Mouse (Mus musculus): Measurements from ENCODE around the gene Chrm3. TPM values are rescaled to one million over a fixed set of nuclear protein-coding genes. Genes with fewer than 3 reads are reported as not detected.
"Not testable (repeated sequence)": the region's sequence is repeated elsewhere in the genome, so short reads cannot be mapped to it uniquely, and the experiment has no call there.

The Chrm3 gene
- total RNA-seq, 2 experiments from 2014 or later = 0.20 to 0.74 TPM

DNA sequence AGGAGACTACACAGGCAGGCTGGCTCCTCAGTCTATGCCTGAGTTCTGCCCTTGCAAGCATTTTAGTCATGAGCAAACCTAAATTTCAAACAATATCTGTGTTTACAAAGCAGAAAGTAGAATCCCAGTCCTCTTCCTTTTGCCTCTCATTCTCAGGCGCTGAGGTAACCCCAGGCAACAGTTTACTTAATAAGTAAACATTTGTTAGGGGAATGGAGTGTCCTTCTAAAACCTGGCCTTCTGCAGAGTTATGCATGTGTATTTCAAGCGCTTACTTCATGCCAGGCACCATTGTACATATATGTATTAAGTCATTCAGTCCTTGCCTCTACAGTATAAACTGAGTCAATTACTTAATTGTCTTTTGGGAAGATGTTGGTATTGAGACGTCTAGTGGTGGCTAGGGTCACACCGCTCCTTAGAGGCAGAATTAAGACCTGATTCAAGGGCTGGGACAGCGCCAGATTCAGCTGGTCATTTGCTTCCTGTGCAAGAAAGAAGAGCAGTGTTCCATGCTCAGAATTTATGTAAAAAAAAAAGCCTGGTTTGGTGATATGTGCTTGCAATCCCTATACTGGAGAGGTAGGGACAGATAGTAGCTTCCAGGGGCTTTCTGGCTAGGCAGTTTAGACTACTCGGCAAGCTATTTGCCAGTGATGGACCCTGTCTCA lies 474.0 kb downstream of the Chrm3 start:
- Histone ChIP-seq H3K4me3 (no peak overlapping the region), H3K27ac (no peak overlapping the region)
- intact Hi-C loops (cut with DNase I) = loop anchor here (10.0 kb wide), 1 partner anchor 468 kb away; no protein-coding TSS in a partner anchor
- DNase-seq = no peak
- no peak for TF ChIP-seq CTCF (IDR thresholded peaks at IDR 0.05)

DNA sequence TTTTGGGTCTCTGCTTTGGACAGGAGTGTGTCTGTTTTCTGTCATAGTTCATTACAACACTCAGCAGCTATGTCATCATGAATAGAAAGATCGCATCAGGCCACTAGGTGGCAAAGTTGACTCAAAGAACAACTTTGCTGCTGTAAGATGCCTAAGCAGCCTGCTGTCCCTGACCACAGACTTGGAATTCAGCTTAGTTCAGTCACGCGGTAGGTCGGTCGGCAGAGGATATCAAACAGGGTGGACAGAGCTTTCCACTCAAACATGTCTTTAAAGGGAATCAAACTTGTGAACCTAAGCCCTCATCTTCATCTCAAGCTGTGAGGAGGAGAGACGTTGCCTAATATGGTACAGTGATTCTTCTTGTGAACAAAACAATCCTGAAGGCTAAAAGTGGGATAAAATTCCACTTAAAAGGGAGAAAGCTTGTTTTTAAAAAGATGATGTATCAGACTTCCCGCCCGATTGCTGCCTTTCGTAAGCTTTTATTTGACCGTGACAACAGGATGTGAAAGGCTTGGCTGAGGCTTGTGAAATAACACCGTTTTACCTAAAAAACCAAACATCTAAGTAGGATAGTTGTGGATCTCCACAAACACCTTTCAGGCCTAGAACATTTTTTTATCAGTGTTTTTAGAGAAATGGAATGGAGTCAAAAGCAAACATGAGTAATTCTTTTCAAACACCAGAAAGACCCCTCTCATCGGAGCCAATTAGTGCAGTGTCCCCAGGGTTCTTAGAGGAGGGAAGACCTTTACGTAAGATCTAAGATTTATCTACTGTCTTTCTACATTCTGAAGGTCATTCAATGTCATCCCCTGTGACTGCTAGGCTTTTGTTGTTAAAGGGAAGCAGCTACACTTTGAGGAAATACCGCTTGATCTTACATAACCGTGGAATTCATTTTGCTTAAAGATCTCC lies 478.0 kb downstream of the Chrm3 start:
- TF ChIP-seq CTCF (IDR thresholded peaks at IDR 0.05) = peak; percentile 76
- intact Hi-C loops (cut with DNase I) = loop anchor here (5.0 to 10.0 kb wide), 4 partner anchors 70 to 1680 kb away; no protein-coding TSS in a partner anchor
- DNase-seq = peak; percentile 69
- Histone ChIP-seq H3K27ac (peak overlapping the region; percentile 48; the same call in 1 of the 2 replicates), H3K4me3 (peak overlapping the region; percentile 32)

DNA sequence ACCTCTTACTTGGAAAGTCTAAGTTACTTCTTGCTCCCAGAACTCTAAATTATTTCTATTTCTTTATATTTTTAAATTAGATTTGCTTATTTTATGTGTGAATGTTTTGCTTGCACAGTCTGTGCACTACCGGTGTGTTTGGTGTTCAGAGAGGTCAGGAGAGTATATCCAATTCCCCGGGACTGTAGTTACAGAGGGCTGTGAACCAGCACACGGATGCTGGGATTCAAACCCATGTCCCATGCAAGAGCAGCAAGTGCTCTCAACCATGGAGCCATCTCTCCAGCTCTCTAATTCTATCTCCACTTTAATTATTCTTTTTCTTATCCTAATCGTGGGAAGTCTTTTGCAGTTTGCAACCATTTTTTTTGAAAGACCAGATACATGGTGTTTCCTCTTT lies 478.7 kb downstream of the Chrm3 start:
- intact Hi-C loops (cut with DNase I) = loop anchor here (5.0 to 10.0 kb wide), 4 partner anchors 70 to 1680 kb away; no protein-coding TSS in a partner anchor
- Histone ChIP-seq H3K27ac (no peak overlapping the region), H3K4me3 (no peak overlapping the region)
- DNase-seq = no peak
- TF ChIP-seq CTCF (IDR thresholded peaks at IDR 0.05) = no peak

DNA sequence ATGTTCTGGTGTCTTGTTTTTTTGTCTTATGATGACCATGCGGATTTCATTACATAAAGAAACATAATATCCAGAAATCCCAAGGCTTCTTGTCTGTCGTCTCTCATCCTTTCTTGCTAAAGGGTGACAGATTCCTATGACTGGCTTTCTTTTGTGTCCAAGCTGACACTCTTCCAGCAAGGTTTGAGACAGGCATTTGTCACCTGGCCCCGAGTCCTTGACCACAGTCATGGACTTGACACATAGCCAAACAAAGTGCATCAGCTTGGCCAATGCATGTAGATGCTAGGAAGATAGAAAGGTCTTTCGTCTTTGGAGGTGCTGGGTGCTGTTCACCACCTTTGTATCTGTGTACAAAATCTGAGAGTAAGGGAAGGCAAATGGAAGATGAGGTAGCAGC lies 480.2 kb downstream of the Chrm3 start:
- TF ChIP-seq CTCF (IDR thresholded peaks at IDR 0.05) = no peak
- DNase-seq = no peak
- Histone ChIP-seq H3K4me3 (no peak overlapping the region), H3K27ac (no peak overlapping the region)
- intact Hi-C loops (cut with DNase I) = loop anchor here (5.0 to 10.0 kb wide), 4 partner anchors 72 to 1682 kb away; no protein-coding TSS in a partner anchor

DNA sequence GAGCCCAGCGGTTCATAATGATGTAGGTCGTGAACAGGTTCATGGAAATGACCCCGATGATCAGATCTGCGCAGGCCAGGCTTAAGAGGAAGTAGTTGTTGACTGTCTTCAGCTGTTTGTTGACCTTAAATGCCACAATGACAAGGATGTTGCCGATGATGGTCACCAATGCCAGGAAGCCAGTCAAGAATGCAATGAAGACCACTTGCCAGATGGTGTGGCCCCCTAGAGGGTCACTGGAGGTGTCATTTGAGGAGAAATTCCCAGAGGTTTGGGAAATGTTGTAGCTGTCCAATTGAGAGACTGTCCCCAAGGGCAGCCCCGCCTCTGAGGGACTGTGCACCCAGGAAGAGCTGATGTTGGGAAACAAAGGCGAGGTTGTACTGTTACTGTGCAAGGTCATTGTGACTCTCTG lies 482.0 kb downstream of the Chrm3 start:
- DNase-seq = no peak
- H3K27ac ChIP-seq = no peak overlapping the region
- H3K4me3 ChIP-seq = no peak overlapping the region
- no peak for TF ChIP-seq CTCF (IDR thresholded peaks at IDR 0.05)
- intact Hi-C loops (cut with DNase I) = no loop called here

DNA sequence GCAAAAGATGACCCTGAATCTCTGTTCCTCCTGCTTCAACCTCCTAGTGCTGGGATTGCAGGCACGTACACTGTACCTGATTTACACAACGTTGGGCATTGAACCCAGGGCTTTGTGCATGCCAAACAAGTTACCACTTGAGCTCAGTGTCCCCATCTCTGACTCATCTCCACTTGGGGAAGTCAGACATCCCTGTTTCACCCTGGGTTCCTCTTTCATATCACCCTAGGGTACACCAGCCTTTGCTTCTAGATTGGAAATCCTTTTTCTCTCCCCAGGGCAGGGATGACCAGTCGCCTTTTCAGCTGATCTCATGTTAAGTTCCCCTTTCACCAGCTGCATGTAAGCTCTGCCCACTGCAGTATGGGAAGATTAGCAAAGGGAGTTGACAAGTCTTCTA lies 487.3 kb downstream of the Chrm3 start:
- intact Hi-C loops (cut with DNase I) = no loop called here
- no peak overlapping the region for H3K4me3 ChIP-seq
- no peak for DNase-seq
- no peak for TF ChIP-seq CTCF (IDR thresholded peaks at IDR 0.05)
- H3K27ac ChIP-seq = no peak overlapping the region

DNA sequence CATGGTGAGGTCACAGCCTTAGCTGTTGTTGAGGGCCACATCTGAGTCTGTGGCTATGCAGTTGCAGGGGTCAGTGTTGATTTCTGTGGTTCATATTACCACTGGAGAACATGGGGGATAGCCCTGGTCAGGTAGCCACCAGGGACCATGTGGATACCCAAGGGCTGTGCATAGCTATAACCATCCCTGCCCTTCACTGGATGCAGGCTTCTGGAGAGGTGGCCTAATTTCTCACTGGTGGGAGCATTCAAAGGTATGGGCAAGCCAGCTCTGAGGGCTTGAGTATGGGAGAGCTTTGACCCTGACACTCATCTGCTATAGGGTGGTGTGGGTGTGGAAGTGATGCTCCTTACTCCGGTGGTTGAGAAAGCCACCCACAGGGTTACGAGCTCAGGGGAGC lies 494.5 kb downstream of the Chrm3 start:
- intact Hi-C loops (cut with DNase I) = no loop called here
- Histone ChIP-seq H3K4me3 (no peak overlapping the region), H3K27ac (no peak overlapping the region)
- TF ChIP-seq CTCF (IDR thresholded peaks at IDR 0.05) = no peak
- DNase-seq = no peak

DNA sequence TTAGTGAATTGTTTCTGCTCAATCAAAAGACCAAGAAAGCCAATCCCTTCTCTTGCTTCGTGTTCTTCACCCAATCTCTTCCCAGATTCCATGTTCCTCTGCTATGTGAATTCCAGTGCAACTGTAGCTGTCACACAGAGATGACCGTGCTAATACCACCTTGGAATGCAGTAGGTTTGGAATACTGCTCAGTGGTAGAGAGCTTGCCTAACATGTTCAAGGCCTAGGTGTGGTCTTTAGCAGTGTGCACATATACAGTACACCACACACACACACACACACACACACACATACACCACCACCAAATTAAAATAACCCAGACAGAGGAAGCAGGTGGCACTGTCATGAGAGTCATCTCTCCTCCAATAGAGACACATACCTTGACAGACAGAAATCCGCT lies 513.1 kb downstream of the Chrm3 start:
- H3K4me3 ChIP-seq = no peak overlapping the region
- intact Hi-C loops (cut with DNase I) = loop anchor here (10.0 kb wide), 1 partner anchor 193 kb away; no protein-coding TSS in a partner anchor
- no peak for TF ChIP-seq CTCF (IDR thresholded peaks at IDR 0.05)
- no peak overlapping the region for H3K27ac ChIP-seq
- DNase-seq = no peak

DNA sequence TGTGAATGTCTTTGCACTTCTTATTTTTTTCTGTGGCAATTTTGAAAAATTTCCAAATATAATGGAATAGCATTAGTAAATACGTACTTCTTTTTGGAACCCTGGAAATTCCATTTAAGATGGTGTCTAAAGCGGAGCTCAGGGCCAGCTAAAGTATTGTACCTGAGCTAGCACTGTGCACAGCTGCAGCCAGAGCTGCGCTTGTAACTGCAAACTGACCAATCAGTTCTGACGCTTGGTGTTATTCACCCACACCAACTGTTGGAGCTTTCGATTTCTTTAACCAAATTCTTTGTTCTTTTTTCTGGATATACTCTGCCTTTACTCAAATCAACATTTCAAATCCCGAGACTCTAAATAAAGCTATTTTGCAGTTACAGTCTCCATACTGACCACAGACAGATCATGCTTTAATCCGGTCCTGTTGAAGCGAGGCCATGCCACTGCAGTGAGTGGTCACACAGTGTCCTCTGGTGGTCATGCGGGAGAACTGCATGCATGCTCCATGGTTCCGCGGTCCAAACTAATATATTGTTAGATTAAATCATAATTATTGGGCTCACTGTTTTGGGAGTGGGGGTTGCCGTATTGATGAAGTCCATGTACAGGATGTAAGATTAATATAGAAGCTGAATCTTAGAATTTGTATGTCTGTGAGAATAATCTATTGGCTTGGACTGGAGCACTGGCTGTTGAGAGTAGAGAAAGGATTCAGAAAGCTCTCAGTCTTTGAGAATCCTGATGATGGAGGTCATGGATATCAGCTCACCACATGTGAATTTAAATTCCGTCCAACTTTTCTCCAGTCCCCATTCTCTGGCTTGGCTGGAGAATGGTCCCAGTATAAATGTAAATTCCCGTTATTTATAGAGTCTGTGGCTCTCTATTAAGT lies 513.9 kb downstream of the Chrm3 start:
- no peak overlapping the region for H3K27ac ChIP-seq
- DNase-seq = peak; percentile 64
- intact Hi-C loops (cut with DNase I) = loop anchor here (10.0 kb wide), 1 partner anchor 192 kb away; no protein-coding TSS in a partner anchor
- no peak for TF ChIP-seq CTCF (IDR thresholded peaks at IDR 0.05)
- H3K4me3 ChIP-seq = peak overlapping the region; percentile 45

DNA sequence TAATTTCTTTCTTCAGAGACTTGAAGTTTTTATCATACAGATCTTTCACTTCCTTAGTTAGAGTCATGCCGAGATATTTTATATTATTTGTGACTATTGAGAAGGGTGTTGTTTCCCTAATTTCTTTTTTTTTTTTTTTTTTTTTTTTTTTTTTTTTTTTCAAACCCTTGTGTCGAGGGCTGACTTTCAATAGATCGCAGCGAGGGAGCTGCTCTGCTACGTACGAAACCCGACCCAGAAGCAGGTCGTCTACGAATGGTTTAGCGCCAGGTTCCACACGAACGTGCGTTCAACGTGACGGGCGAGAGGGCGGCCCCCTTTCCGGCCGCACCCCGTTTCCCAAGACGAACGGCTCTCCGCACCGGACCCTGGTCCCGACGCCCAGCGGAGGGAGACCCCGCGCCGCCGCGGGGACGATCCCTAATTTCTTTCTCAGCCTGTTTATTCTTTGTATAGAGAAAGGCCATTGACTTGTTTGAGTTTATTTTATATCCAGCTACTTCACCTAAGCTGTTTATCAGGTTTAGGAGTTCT lies 526.4 kb downstream of the Chrm3 start:
- H3K4me3 ChIP-seq; H3K27ac ChIP-seq; intact Hi-C loops (cut with DNase I): not testable (repeated sequence)
- peak; percentile 80 for DNase-seq

DNA sequence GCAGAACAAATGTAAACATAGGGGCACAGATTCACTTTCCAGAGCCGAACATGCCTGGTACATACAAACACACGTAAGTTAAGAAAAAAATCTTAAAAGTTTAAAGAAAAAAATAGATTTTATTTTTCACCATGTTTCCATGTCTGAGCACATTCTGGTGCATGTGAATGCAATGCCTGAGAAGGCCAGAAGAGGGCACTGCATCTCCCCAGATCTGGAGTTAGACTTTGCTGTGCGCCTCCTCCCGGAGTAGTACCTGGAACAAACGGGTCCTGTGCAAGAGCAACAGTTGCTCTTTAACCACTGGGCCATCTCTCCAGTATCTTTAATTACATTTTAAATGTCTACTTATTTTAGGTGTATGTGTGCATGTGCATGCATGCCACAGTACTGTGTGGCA lies 534.4 kb downstream of the Chrm3 start:
- DNase-seq = peak; percentile 20
- TF ChIP-seq CTCF (IDR thresholded peaks at IDR 0.05) = peak; percentile 64
- intact Hi-C loops (cut with DNase I) = no loop called here
- no peak overlapping the region for H3K27ac ChIP-seq
- H3K4me3 ChIP-seq = no peak overlapping the region

Small RNAs within 50 kb of the gene (microRNA-seq; reads per million reads assigned to microRNA genes)
- gene Gm24187 = not detected
